Mouse (Mus musculus) naive thymus-derived CD4-positive, alpha-beta T cell, adult 5 months (primary cell): ENCODE measurements around the gene Shd. TPM values are rescaled to one million over a fixed set of nuclear protein-coding genes. Genes with fewer than 3 reads are reported as not detected.

Experiments
- polyA plus RNA-seq: library from polyadenylated mRNA; unstranded; fragments of 100-300 nt; shearing (Covaris generic); gene quantifications from one replicate; pipeline ENCODE4 v1.2.1, GENCODE M21; 2017

Shd gene
- polyA plus RNA-seq: not detected

DNA sequence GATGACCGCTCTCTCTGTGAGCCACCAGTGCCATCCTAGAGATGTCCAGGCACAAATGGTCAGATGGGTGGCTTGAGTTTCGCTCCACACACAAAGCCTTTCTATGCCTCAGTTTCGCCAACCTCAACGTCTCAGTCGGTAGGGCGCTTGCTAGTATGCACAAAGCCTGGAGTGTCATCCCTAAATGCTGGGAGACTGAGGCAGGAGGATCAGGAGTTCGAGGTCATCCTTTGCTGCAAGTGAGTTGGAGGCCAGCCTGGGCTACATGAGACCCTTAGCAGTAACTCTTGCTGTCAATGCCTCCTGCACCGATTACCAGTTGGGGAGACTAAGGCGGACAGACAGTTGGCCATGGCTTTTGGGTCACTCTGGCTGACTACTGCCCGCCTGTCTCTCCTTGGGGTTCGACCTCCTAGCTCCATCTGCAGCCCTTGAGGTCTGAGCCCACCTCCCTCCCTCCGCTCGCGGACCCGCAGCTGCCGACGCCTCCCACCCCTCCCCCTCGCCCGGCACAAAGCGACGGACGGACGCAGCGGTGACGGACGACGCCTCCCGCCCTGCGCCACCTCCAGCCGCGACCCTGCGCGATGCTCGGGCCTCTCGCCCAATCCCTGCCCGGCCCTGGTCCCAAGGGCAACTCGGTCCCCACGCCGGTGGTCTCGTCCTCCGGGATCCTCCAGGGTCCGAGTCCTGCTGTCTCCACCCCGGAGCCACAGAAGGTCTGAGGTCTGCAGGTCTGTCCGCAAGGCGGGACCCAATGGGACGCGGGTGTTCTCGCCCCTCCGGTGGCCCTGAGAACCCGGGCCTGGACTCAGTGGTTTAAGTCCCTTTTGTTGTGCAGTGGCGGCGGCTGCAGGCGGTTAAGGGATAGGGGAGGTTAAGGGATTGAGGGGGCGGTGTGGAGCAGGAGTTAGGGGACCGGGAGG lies at the start of gene Shd:
Gene Shd, plus strand, starts transcription at position 502 of the 926 bp plus-strand sequence.

DNA sequence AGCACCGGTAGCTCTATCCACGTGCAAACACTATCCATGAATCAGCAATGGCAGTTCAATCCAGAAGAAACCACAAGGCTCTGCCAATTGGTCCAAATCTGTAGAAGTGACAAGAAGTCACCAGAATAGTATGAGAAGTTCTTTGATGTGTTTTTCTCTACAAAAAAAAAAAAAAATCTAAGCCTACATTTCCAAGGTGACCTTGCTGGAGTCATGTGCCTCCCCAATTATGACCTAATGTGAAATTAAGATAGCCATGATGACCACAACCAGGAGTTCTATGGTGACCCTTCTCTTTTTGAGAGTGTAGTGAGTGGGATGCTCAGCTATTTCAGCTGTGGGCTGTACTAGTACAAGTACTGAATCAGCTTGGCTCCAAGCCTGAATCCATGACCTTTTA lies 20.9 kb upstream of the Shd start, which contains the start of gene Zfp119b:
Gene Zfp119b, minus strand, starts transcription at position 101 of the 400 bp plus-strand sequence.

DNA sequence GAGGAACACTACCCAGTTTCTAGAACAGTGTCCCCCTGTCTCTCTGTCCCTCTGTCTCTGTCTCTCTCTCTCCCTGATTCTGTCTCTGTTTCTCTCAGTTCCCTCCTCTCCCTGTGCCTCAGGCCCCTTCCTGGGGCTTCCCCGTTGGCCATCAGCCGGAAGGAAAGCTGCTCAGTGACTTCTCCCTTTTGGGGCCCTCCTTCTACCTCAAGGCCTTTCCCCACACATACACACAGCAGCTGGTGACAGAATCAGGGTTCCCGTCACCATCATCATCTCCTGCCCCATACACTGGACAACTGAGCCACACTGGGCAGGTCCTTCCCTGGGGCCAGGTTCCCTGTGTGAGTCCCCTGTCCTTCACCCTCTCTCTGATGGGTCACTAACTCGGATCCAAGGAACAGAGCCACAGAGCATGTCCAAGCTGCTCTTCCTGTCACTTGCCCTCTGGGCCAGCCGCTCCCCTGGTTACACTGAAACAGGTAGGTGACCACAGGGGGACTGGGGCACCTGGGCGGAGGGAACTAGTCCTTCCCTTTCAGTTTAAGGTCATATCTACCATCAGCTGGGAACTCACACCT lies 17.7 kb upstream of the Shd start, which contains the start of gene Ebi3:
Gene Ebi3, plus strand, starts transcription at position 194 of the 581 bp plus-strand sequence.

DNA sequence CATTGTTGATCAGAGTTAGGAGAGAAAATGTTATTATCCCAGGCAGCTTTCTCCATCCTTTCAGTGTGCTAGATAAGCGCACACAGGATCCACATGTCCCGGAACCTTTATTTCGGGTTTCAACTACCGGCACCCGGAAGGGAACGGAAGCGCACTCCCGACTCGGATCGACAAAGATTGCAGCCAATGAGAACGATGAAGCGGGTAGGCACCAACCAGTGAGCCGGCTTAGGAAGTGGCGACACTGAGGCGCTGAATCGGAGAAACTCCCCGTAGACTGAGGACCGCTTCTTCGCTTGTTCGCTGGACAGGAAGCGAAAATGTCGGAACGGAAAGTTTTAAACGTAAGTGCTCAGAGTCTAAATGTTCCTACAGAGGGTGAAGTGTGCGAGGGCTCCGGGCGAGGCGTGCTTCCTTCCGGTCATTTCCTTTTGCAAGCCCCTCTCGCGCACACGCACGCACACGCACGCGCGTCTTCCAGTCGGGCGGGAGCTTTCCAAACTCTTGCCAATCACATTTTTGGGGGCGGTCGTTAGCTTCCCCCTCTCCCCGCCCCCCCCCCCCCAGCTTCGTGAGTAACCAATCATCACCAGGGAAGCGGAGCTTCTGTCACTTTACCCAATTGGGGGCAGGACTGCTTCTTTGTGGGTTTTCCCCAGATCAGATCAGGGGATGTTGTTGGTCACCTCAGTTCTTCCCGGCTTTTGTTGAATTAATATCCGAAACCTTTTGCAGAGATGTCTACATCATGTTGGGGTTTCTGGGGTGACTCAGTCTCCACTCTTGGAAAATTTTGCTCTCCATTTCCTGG lies 11.1 kb upstream of the Shd start, which contains the start of gene Yju2:
Gene Yju2, plus strand, starts transcription at position 182 of the 811 bp plus-strand sequence.

DNA sequence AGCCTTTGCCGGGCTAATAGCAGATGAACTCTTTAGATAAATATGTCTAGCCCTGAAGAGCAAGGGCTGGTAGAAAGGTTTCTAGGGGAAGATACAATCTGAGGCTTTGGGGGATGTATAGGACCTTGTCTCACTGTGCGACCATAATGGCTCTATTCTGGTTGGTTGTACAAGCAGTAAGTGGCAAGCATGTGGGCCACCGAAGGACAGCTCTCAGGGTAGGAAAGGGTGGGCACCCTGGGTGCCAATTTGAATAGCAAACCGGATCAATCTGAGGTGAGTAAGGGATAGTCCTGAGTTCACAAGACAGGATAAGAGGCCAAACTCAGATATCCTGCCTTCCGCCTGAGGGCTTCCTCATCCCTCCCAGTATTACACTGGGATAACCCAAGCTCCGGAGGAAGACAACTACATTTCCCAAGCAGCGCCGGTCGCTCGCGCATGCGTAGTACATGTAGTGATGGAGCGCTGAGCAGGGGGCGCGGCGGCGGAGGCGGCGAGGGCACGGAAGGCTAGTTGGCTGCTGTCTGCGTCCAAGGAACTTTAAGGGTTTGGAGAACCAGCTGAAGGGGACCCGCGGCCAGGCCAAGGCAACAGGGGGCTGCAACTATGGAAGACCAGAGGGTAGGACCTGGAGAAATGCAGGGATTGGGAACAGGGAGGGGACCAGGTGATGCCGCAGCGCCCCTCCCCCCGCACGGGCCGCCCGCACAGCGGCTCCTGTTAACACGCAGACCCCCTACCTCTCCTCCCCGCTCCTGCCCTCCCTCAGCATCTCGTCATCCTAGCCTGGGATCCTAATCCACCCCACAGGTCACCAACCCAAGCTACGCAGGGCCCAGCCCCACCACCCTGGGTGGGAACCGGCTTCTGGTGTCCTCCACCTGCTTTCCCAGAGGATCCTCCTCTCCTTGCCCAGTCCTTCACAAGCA lies 16.0 kb downstream of the Shd start, which contains the start of gene Fsd1:
Gene Fsd1, plus strand, starts transcription at position 480 of the 932 bp plus-strand sequence.

DNA sequence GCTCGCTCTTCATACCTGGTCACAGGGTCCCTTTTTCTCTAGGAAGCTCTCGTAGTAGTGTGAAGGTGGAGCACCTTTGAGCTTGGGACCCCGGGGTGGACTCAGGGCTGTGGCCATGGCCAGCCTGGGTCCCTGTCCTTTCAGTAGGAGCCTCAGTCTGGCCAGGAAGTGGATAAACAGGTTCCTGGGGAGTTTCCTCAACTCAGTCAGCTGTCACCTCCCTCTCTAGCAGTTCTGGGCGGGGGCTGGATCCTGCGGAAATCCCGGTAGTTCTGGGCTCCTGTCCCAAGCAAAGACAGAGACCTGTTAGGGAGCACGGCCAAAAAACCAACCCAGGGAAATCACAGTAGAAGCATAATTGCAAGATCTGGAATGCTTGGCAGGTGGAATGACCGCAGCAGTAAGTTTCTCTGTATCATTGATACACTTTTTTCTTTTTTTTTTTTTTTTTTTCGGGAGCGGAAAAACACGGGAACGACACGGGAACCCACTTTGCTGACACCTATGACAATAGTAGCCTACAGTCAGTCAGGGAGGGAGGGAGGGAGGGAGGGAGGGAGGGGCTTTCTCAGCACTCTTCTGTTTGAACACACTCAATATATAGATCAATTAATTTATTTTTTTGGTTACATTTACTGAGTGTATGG lies 35.3 kb downstream of the Shd start, which contains the start of the genes Stap2 and Mpnd:
Gene Stap2, minus strand, starts transcription at position 170 of the 647 bp plus-strand sequence.
Gene Mpnd, plus strand, starts transcription at position 297 of the 647 bp plus-strand sequence.

Other genes starting within 250 kb of the Shd start
- gene Adgre4, start 220.5 kb upstream of the Shd start, polyA plus RNA-seq: not detected
- gene Zfp119a, start 91.5 kb upstream of the Shd start, polyA plus RNA-seq: 11.7 TPM
- 36.8 TPM for gene Zfp959, start 78.4 kb upstream of the Shd start, polyA plus RNA-seq
- gene Zfp119b, start 21.0 kb upstream of the Shd start, polyA plus RNA-seq: 6.5 TPM
- gene Ebi3, start 17.8 kb upstream of the Shd start, polyA plus RNA-seq: not detected
- gene Yju2, start 11.4 kb upstream of the Shd start, polyA plus RNA-seq: 44.7 TPM
- not detected for gene Fsd1, start 16.0 kb downstream of the Shd start, polyA plus RNA-seq
- 0.77 TPM for gene Stap2, start 35.1 kb downstream of the Shd start, polyA plus RNA-seq
- gene Mpnd, start 35.2 kb downstream of the Shd start, polyA plus RNA-seq: 122 TPM
- gene Sh3gl1, start 66.2 kb downstream of the Shd start, polyA plus RNA-seq: 155 TPM
- gene Chaf1a, start 70.0 kb downstream of the Shd start, polyA plus RNA-seq: 1.1 TPM
- gene Ubxn6, start 104.6 kb downstream of the Shd start, polyA plus RNA-seq: 74.5 TPM
- 159 TPM for gene Hdgfl2, start 109.2 kb downstream of the Shd start, polyA plus RNA-seq
- not detected for gene Plin4, start 139.3 kb downstream of the Shd start, polyA plus RNA-seq
- gene Plin5, start 147.1 kb downstream of the Shd start, polyA plus RNA-seq: not detected
- not detected for gene Lrg1, start 151.5 kb downstream of the Shd start, polyA plus RNA-seq
- not detected for gene Sema6b, start 169.9 kb downstream of the Shd start, polyA plus RNA-seq
- gene Tnfaip8l1, start 192.0 kb downstream of the Shd start, polyA plus RNA-seq: 21.5 TPM
- 44.1 TPM for gene Mydgf, start 213.5 kb downstream of the Shd start, polyA plus RNA-seq
- gene Dpp9, start 248.4 kb downstream of the Shd start, polyA plus RNA-seq: 44.3 TPM